Mouse (Mus musculus) CH12.LX (cell line): ENCODE results near the gene Prss12. TPM values are rescaled to one million over a fixed set of nuclear protein-coding genes. Genes with fewer than 3 reads are reported as not detected.

ENCODE experiments used
- DNase-seq: peaks from one replicate; pipeline ENCODE4 v3.0.0-alpha.2; 2013; ENCODE audit errors: extremely low read depth
- H3K27ac ChIP-seq: 2 replicates; pipeline ENCODE4 v1.5.1; 2012; ENCODE audit warnings: low read depth, mild to moderate bottlenecking, control low read depth, moderate library complexity; ENCODE audit not compliant: insufficient read depth
- H3K27me3 ChIP-seq: replicated peaks from 2 replicates; pipeline ENCODE3; 2012; ENCODE audit warnings: inconsistent platforms
- H3K36me3 ChIP-seq, 2 experiments: replicated peaks in 1 of 2; 2 replicates each; pipeline versions ENCODE3 to v1.6.1; 2012; ENCODE audit warnings: inconsistent platforms in 1 of 2, low read length in 1 of 2, mild to moderate bottlenecking in 1 of 2, mixed read lengths in 1 of 2, moderate library complexity in 1 of 2; ENCODE audit not compliant: control insufficient read depth in 1 of 2, insufficient read depth in 1 of 2
- H3K4me1 ChIP-seq, 2 experiments: 2 replicates each; pipeline ENCODE4 v1.6.1; 2012; ENCODE audit warnings: inconsistent platforms in 1 of 2, moderate library complexity in 1 of 2; ENCODE audit not compliant: insufficient read depth in 2 of 2, control insufficient read depth in 1 of 2
- H3K4me2 ChIP-seq: 2 replicates; pipeline ENCODE4 v1.6.1; 2012; ENCODE audit warnings: low read depth, mild to moderate bottlenecking, control low read depth; ENCODE audit not compliant: poor library complexity, insufficient read depth, severe bottlenecking
- H3K4me3 ChIP-seq, 3 experiments: fragments of 150-350 bp in 1 of 3; sonication (generic) in 1 of 3; replicated peaks in 1 of 3; 2 replicates each; pipeline versions ENCODE3 to v1.5.1; 2011 to 2012; ENCODE audit warnings: low read depth in 2 of 3, low read length in 2 of 3, mild to moderate bottlenecking in 2 of 3, moderate library complexity in 2 of 3, control low read depth in 1 of 3, improper control_type of control experiment in 1 of 3, inconsistent platforms in 1 of 3, mixed read lengths in 1 of 3; ENCODE audit not compliant: poor library complexity in 1 of 3
- H3K79me2 ChIP-seq: replicated peaks from 2 replicates; pipeline ENCODE4 v1.6.1; 2012; ENCODE audit warnings: mild to moderate bottlenecking, moderate library complexity; ENCODE audit not compliant: control insufficient read depth, poor library complexity, insufficient read depth, severe bottlenecking; ENCODE audit errors: extremely low read depth
- H3K9ac ChIP-seq: 2 replicates; pipeline ENCODE4 v1.6.1; 2012; ENCODE audit warnings: low read depth, mild to moderate bottlenecking, control low read depth, moderate library complexity; ENCODE audit not compliant: insufficient read depth
- H3K9me3 ChIP-seq: replicated peaks from 2 replicates; pipeline ENCODE3; 2012; ENCODE audit warnings: low read length, inconsistent platforms, mixed read lengths
- CHD1 ChIP-seq: IDR thresholded peaks from 2 replicates; pipeline ENCODE4 v1.6.1; 2012; ENCODE audit warnings: low read depth, low read length, improper control_type of control experiment, inconsistent platforms
- E2F4 ChIP-seq: IDR thresholded peaks from 2 replicates; pipeline ENCODE4 v1.6.1; 2011; ENCODE audit warnings: low read depth, low read length, improper control_type of control experiment; ENCODE audit not compliant: insufficient replicate concordance
- EP300 ChIP-seq: IDR thresholded peaks from 2 replicates; pipeline ENCODE4 v1.6.1; 2011; ENCODE audit warnings: low read length, improper control_type of control experiment
- IRF4 ChIP-seq: IDR thresholded peaks from 2 replicates; pipeline ENCODE4 v1.6.1; 2014; ENCODE audit warnings: low read depth, mild to moderate bottlenecking, inconsistent platforms, low read length, improper control_type of control experiment
- JUN ChIP-seq: IDR thresholded peaks from 2 replicates; pipeline ENCODE4 v1.6.1; 2011; ENCODE audit warnings: low read depth, mild to moderate bottlenecking, low read length, improper control_type of control experiment, moderate library complexity; ENCODE audit not compliant: insufficient read depth
- MAX ChIP-seq: IDR thresholded peaks from 2 replicates; pipeline ENCODE4 v1.6.1; 2011; ENCODE audit warnings: low read length, improper control_type of control experiment
- MYC ChIP-seq: IDR thresholded peaks from 2 replicates; pipeline ENCODE4 v1.6.1; 2011; ENCODE audit warnings: low read depth, mild to moderate bottlenecking, improper control_type of control experiment, low read length
- RCOR1 ChIP-seq: conservative IDR thresholded peaks from 2 replicates; pipeline ENCODE4 v1.6.1; 2012; ENCODE audit warnings: low read depth, mild to moderate bottlenecking, inconsistent platforms, low read length, improper control_type of control experiment
- dilution Hi-C: fragments of 300-500 bp; cut with MboI; formaldehyde crosslinking; loops from 2 replicates; pipeline ENCODE4 v1.14.3; 2020; ENCODE audit warnings: low sequenced_read_pairs; ENCODE audit not compliant: extremely low pct_unique_long_range_greater_than_20kb, extremely low pct_ligation_motif_present
- in situ Hi-C: fragments of 300-500 bp; cut with MboI; formaldehyde crosslinking; loops from 3 replicates; pipeline ENCODE4 v1.14.3; 2019; ENCODE audit warnings: low sequenced_read_pairs, low pct_ligation_motif_present, low pct_unique_long_range_greater_than_20kb, mixed read lengths
- polyA plus RNA-seq: library from polyadenylated mRNA; unstranded; fragments of >175 nt; gene quantifications from 2 replicates; pipeline ENCODE4 v1.2.1, GENCODE M21; 2012; ENCODE audit warnings: low read depth; ENCODE audit not compliant: insufficient read length
- total RNA-seq, 2 experiments: library from RNA; depleted of rRNA; stranded (reverse); fragments of 300-350 nt in 1 of 2; fragments of >200 nt in 1 of 2; gene quantifications; 2 replicates each; pipeline ENCODE4 v1.2.3; 2012 to 2014

Prss12 gene
- total and polyA plus RNA-seq, 3 experiments = 0.13 TPM; not detected in 2

GRCm38 (mm10) chr3:123450107-123450506 is 3.4 kb downstream of the Prss12 start:
- in situ Hi-C loops = no loop called here
- no peaks in the 10 kb centered on the region for H3K27me3 ChIP-seq
- H3K27ac ChIP-seq = no peak overlapping the region
- no peak overlapping the region for H3K9ac ChIP-seq
- no peak overlapping the region for H3K4me3 ChIP-seq
- TF ChIP-seq EP300 = no peak
- TF ChIP-seq CHD1 = no peak
- no peak for TF ChIP-seq JUN
- no peaks in the 10 kb centered on the region for H3K79me2 ChIP-seq
- peaks cover 11% of the 10 kb centered on the region for H3K9me3 ChIP-seq
- no peaks in the 10 kb centered on the region for H3K36me3 ChIP-seq
- DNase-seq = no peak
- H3K4me1 ChIP-seq = no peaks in the 10 kb centered on the region
- no peak overlapping the region for H3K4me2 ChIP-seq
- dilution Hi-C loops = no loop called here

DNA sequence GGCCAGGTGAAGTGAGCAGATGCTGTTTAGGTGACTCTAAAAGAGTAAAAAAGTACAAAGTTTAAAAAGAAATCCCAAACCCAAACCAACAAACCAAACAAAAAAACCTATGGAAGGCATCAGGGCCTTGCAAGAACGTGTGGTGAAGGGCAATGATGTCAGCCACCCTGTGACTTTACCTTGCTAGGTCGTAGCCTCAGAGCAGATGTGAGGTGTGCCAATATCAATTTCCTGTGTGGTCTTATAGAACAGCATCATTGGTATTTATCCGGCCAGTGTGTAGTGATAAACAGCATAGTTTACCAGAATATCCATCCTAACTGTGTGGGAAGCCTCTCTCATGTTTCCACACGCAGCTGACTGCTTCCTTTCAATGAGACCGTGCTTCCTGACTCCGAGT is 6.2 kb downstream of the Prss12 start:
- H3K4me2 ChIP-seq = no peak overlapping the region
- no peak for DNase-seq
- no peak overlapping the region for H3K27ac ChIP-seq
- H3K4me1 ChIP-seq = no peaks in the 10 kb centered on the region
- H3K27me3 ChIP-seq = no peaks in the 10 kb centered on the region
- TF ChIP-seq IRF4 (no peak), MAX (no peak), RCOR1 (no peak)
- no peaks in the 10 kb centered on the region for H3K36me3 ChIP-seq
- H3K9ac ChIP-seq = no peak overlapping the region
- no peaks in the 10 kb centered on the region for H3K79me2 ChIP-seq
- dilution Hi-C loops = no loop called here
- no peaks in the 10 kb centered on the region for H3K9me3 ChIP-seq
- in situ Hi-C loops = no loop called here
- no peak overlapping the region for H3K4me3 ChIP-seq

GRCm38 (mm10) chr3:123459492-123459891 is 12.8 kb downstream of the Prss12 start:
- in situ Hi-C loops (no loop called here), dilution Hi-C loops (no loop called here)
- 0 out of 2 replicates have a peak, but pooled peaks have one; percentile 38 for TF ChIP-seq MYC
- no peak for TF ChIP-seq E2F4
- no peak overlapping the region for H3K9ac ChIP-seq
- no peak overlapping the region for H3K4me3 ChIP-seq
- peaks cover 0 to 2% of the 10 kb centered on the region in 2 experiments; a peak in 1 of 4 replicates for H3K4me1 ChIP-seq
- no peaks in the 10 kb centered on the region for H3K27me3 ChIP-seq
- no peaks in the 10 kb centered on the region for H3K79me2 ChIP-seq
- H3K27ac ChIP-seq = no peak overlapping the region
- H3K36me3 ChIP-seq = no peaks in the 10 kb centered on the region
- H3K9me3 ChIP-seq = no peaks in the 10 kb centered on the region
- no peak overlapping the region for H3K4me2 ChIP-seq
- no peak for DNase-seq
